Mouse (Mus musculus): ENCODE results near the gene Prkrip1. TPM values are rescaled to one million over a fixed set of nuclear protein-coding genes. Genes with fewer than 3 reads are reported as not detected.

Gene Prkrip1
- total RNA-seq (2012; rRNA removed), result 39.1 and 52.8 TPM in 2 replicates

GRCm38 (mm10) chr5:136198474-136199391 is at the start of gene Prkrip1:
Gene Prkrip1, minus strand, starts transcription at chr5:136198963.
- peaks cover 12% of the 10 kb centered on the region for H3K36me3 ChIP-seq (ENCODE audit: control insufficient read depth, insufficient read depth, low read length, poor library complexity, severe bottlenecking)
- peak within 1 kb of the TSS; percentile 66; the same call in 1 of the 2 replicates for H3K27ac ChIP-seq (ENCODE audit: insufficient read depth, low read depth, low read length, poor library complexity, severe bottlenecking)
- peak; percentile 91 for DNase-seq (ENCODE audit: low read depth, low spot score)
- peak within 1 kb of the TSS; percentile 95 for H3K9ac ChIP-seq (ENCODE audit: insufficient read depth, low read depth, low read length, poor library complexity, severe bottlenecking)
- no peaks in the 10 kb centered on the region for H3K9me3 ChIP-seq (ENCODE audit: control insufficient read depth, insufficient read depth, low read depth, low read length)
- H3K4me3 ChIP-seq (ENCODE audit: insufficient read depth in 1 of 2, low read depth in 1 of 2, low read length in 2 of 2, poor library complexity in 1 of 2, severe bottlenecking in 1 of 2), result peak within 1 kb of the TSS; percentile 77 to 96
- in situ Hi-C loops (cut with MboI; ENCODE audit: low sequenced_read_pairs in 2 of 2, unreplicated experiment in 2 of 2), result loop anchor here in 1 of 2 experiments (5.0 kb wide), 1 partner anchor 54 kb away; no protein-coding TSS in a partner anchor
- TF ChIP-seq ZNF384 (IDR thresholded peaks at IDR 0.05; ENCODE audit: low read depth, low read length) (no peak; the same call in 1 of the 2 replicates), HCFC1 (IDR thresholded peaks at IDR 0.05; ENCODE audit: borderline replicate concordance, insufficient read depth, low read length) (peak; percentile 79; the same call in 1 of the 2 replicates), MAFK (IDR thresholded peaks at IDR 0.05; ENCODE audit: insufficient read depth, low read depth, low read length) (no peak), CHD2 (IDR thresholded peaks at IDR 0.05; ENCODE audit: low read depth, low read length) (no peak), ZC3H11A (IDR thresholded peaks at IDR 0.05; ENCODE audit: borderline replicate concordance, low read depth, low read length) (no peak)
- H3K4me1 ChIP-seq (ENCODE audit: control insufficient read depth in 2 of 2, insufficient read depth in 2 of 2, low read length in 2 of 2, poor library complexity in 1 of 2), result peaks cover 0 to 2% of the 10 kb centered on the region in 2 experiments; a peak in 2 of 4 replicates

- no peak overlapping the region for H3K9ac ChIP-seq (ENCODE audit: insufficient read depth, low read depth, low read length, poor library complexity, severe bottlenecking)
- no peak overlapping the region for H3K4me3 ChIP-seq (ENCODE audit: insufficient read depth in 1 of 2, low read depth in 1 of 2, low read length in 2 of 2, poor library complexity in 1 of 2, severe bottlenecking in 1 of 2)
- TF ChIP-seq ZC3H11A (IDR thresholded peaks at IDR 0.05; ENCODE audit: borderline replicate concordance, low read depth, low read length) (no peak), HCFC1 (IDR thresholded peaks at IDR 0.05; ENCODE audit: borderline replicate concordance, insufficient read depth, low read length) (no peak), CHD2 (IDR thresholded peaks at IDR 0.05; ENCODE audit: low read depth, low read length) (no peak), ZNF384 (IDR thresholded peaks at IDR 0.05; ENCODE audit: low read depth, low read length) (no peak), MAFK (IDR thresholded peaks at IDR 0.05; ENCODE audit: insufficient read depth, low read depth, low read length) (no peak)
- H3K9me3 ChIP-seq (ENCODE audit: control insufficient read depth, insufficient read depth, low read depth, low read length), result no peaks in the 10 kb centered on the region
- DNase-seq (ENCODE audit: low read depth, low spot score), result no peak
- H3K27ac ChIP-seq (ENCODE audit: insufficient read depth, low read depth, low read length, poor library complexity, severe bottlenecking), result no peak overlapping the region
- in situ Hi-C loops (cut with MboI; ENCODE audit: low sequenced_read_pairs in 2 of 2, unreplicated experiment in 2 of 2), result no loop called here
- H3K36me3 ChIP-seq (ENCODE audit: control insufficient read depth, insufficient read depth, low read length, poor library complexity, severe bottlenecking), result no peaks in the 10 kb centered on the region
- peaks cover 0 to 14% of the 10 kb centered on the region in 2 experiments; a peak in 2 of 4 replicates for H3K4me1 ChIP-seq (ENCODE audit: control insufficient read depth in 2 of 2, insufficient read depth in 2 of 2, low read length in 2 of 2, poor library complexity in 1 of 2)
Measured at GRCm38 (mm10) chr5:136248441-136248840, 49.7 kb upstream of the Prkrip1 start.

GRCm38 (mm10) chr5:136246452-136246838 is 47.7 kb upstream of the Prkrip1 start, which contains the start of gene Sh2b2:
Gene Sh2b2, minus strand, starts transcription at chr5:136246556.
- Histone ChIP-seq H3K36me3 (ENCODE audit: control insufficient read depth, insufficient read depth, low read length, poor library complexity, severe bottlenecking) (no peaks in the 10 kb centered on the region), H3K9ac (ENCODE audit: insufficient read depth, low read depth, low read length, poor library complexity, severe bottlenecking) (no peak within 1 kb of the TSS), H3K27ac (ENCODE audit: insufficient read depth, low read depth, low read length, poor library complexity, severe bottlenecking) (no peak within 1 kb of the TSS), H3K4me1 (ENCODE audit: control insufficient read depth in 2 of 2, insufficient read depth in 2 of 2, low read length in 2 of 2, poor library complexity in 1 of 2) (peaks cover 0 to 10% of the 10 kb centered on the region in 2 experiments; a peak in 2 of 4 replicates), H3K4me3 (ENCODE audit: insufficient read depth in 1 of 2, low read depth in 1 of 2, low read length in 2 of 2, poor library complexity in 1 of 2, severe bottlenecking in 1 of 2) (peak within 1 kb of the TSS; percentile 86 to 87; a peak in 2 of 4 replicates), H3K9me3 (ENCODE audit: control insufficient read depth, insufficient read depth, low read depth, low read length) (no peaks in the 10 kb centered on the region)
- TF ChIP-seq MAFK (IDR thresholded peaks at IDR 0.05; ENCODE audit: insufficient read depth, low read depth, low read length) (no peak), HCFC1 (IDR thresholded peaks at IDR 0.05; ENCODE audit: borderline replicate concordance, insufficient read depth, low read length) (no peak), CHD2 (IDR thresholded peaks at IDR 0.05; ENCODE audit: low read depth, low read length) (no peak), ZNF384 (IDR thresholded peaks at IDR 0.05; ENCODE audit: low read depth, low read length) (no peak), ZC3H11A (IDR thresholded peaks at IDR 0.05; ENCODE audit: borderline replicate concordance, low read depth, low read length) (no peak)
- in situ Hi-C loops (cut with MboI; ENCODE audit: low sequenced_read_pairs in 2 of 2, unreplicated experiment in 2 of 2), result no loop called here
- no peak for DNase-seq (ENCODE audit: low read depth, low spot score)

- Histone ChIP-seq H3K27ac (ENCODE audit: insufficient read depth, low read depth, low read length, poor library complexity, severe bottlenecking) (no peak overlapping the region), H3K4me1 (ENCODE audit: control insufficient read depth in 2 of 2, insufficient read depth in 2 of 2, low read length in 2 of 2, poor library complexity in 1 of 2) (peaks cover 0 to 10% of the 10 kb centered on the region in 2 experiments; a peak in 2 of 4 replicates), H3K9ac (ENCODE audit: insufficient read depth, low read depth, low read length, poor library complexity, severe bottlenecking) (no peak overlapping the region), H3K36me3 (ENCODE audit: control insufficient read depth, insufficient read depth, low read length, poor library complexity, severe bottlenecking) (no peaks in the 10 kb centered on the region), H3K4me3 (ENCODE audit: insufficient read depth in 1 of 2, low read depth in 1 of 2, low read length in 2 of 2, poor library complexity in 1 of 2, severe bottlenecking in 1 of 2) (peak overlapping the region; percentile 86 to 87; a peak in 3 of 4 replicates), H3K9me3 (ENCODE audit: control insufficient read depth, insufficient read depth, low read depth, low read length) (no peaks in the 10 kb centered on the region)
- no peak for DNase-seq (ENCODE audit: low read depth, low spot score)
- in situ Hi-C loops (cut with MboI; ENCODE audit: low sequenced_read_pairs in 2 of 2, unreplicated experiment in 2 of 2), result no loop called here
- no peak for TF ChIP-seq HCFC1 (IDR thresholded peaks at IDR 0.05; ENCODE audit: borderline replicate concordance, insufficient read depth, low read length)
- TF ChIP-seq MAFK (IDR thresholded peaks at IDR 0.05; ENCODE audit: insufficient read depth, low read depth, low read length), result no peak
- no peak for TF ChIP-seq ZC3H11A (IDR thresholded peaks at IDR 0.05; ENCODE audit: borderline replicate concordance, low read depth, low read length)
- TF ChIP-seq CHD2 (IDR thresholded peaks at IDR 0.05; ENCODE audit: low read depth, low read length), result no peak
Measured at GRCm38 (mm10) chr5:136245541-136246451, 47.0 kb upstream of the Prkrip1 start.
